8 mouse cellular contexts compared by ENCODE assay signal in the genomic region with DNA sequence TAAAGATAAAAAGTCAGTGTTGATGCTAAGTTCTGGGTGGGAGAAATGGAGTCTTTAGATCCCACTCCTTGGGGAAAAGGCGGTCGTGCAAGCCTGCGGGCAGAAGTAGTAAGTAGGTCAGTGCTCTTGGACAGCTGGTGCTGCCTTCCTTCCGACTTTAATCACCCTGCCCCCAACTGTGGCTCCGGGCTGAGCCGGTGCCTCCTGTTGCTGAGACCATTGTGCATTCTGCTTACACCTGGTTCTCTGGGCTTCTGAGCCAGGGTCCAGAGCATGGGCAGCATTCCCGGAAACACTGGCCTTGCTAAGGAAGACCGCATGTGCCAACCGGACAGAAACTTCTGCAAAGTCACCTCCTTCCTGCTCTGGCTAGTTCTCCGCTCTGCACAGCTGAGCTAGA. TPM values are rescaled to one million over a fixed set of nuclear protein-coding genes. Genes with fewer than 3 reads are reported as not detected.
DNase-seq lines count a peak whose midpoint lies in the region; ATAC-seq and TF ChIP-seq lines count a peak whose summit lies in the region.

No protein-coding gene starts in this region.

- H3K4me3 ChIP-seq in E14TG2a.4 (replicated peaks; ENCODE audit: low read length) = peak overlapping the region; percentile 99
- H3K4me3 ChIP-seq in forebrain, embryonic 13.5 days = peak overlapping the region; percentile 87; the same call in 1 of the 2 replicates
- 0 out of 2 replicates have a peak overlapping the region, but pooled peaks have one; percentile 77 for H3K4me3 ChIP-seq in hindbrain, embryonic 13.5 days
- H3K4me3 ChIP-seq in limb, embryonic 15.5 days = 0 out of 2 replicates have a peak overlapping the region, but pooled peaks have one; percentile 2
- H3K4me3 ChIP-seq in small intestine, adult 2 months (ENCODE audit: low read depth, low read length) = peak overlapping the region; percentile 16; the same call in 1 of the 2 replicates

- ATAC-seq in forebrain, embryonic 13.5 days = no peak
- no peak for ATAC-seq in hindbrain, embryonic 13.5 days (ENCODE audit: low FRiP score)
- ATAC-seq in limb, embryonic 15.5 days (ENCODE audit: insufficient number of reproducible peaks, low FRiP score, low TSS enrichment, low read depth) = no peak
- no peak for ATAC-seq in granulocyte monocyte progenitor cell, adult 5-6 weeks (replicated peaks; ENCODE audit: poor library complexity, severe bottlenecking)

- WGBS in forebrain, embryonic 13.5 days = 44% methylated on average over 10 of the region's 10 CpGs
- WGBS in hindbrain, embryonic 13.5 days = 56% methylated on average over 10 of the region's 10 CpGs
- 52% methylated on average over 10 of the region's 10 CpGs for WGBS in limb, embryonic 15.5 days
- WGBS in small intestine, adult 2 months = 67% methylated on average over 10 of the region's 10 CpGs

- peak overlapping the region; percentile 54 for H3K27ac ChIP-seq in forebrain, embryonic 13.5 days
- peak overlapping the region; percentile 6; the same call in 1 of the 2 replicates for H3K27ac ChIP-seq in hindbrain, embryonic 13.5 days
- peak overlapping the region; percentile 82 for H3K27ac ChIP-seq in limb, embryonic 15.5 days
- 0 out of 2 replicates have a peak overlapping the region, but pooled peaks have one; percentile 2 for H3K27ac ChIP-seq in small intestine, adult 2 months (ENCODE audit: insufficient read depth, low read depth, low read length)

- TF ChIP-seq CTCF in E14TG2a.4 (conservative IDR thresholded peaks at IDR 0.05; ENCODE audit: low read length) = no peak
- no peak for TF ChIP-seq CTCF in small intestine, adult 2 months (IDR thresholded peaks at IDR 0.05; ENCODE audit: extremely low read depth, insufficient read length, insufficient replicate concordance, low read depth, low read length)

- no peaks in the 10 kb centered on the region for H3K27me3 ChIP-seq in E14TG2a.4 (ENCODE audit: insufficient read depth, low read length)
- no peaks in the 10 kb centered on the region for H3K27me3 ChIP-seq in forebrain, embryonic 13.5 days
- no peaks in the 10 kb centered on the region for H3K27me3 ChIP-seq in hindbrain, embryonic 13.5 days
- no peaks in the 10 kb centered on the region for H3K27me3 ChIP-seq in limb, embryonic 15.5 days
- no peaks in the 10 kb centered on the region for H3K27me3 ChIP-seq in small intestine, adult 2 months (ENCODE audit: control insufficient read depth, insufficient read depth, low read length)

- DNase-seq in adrenal gland, postnatal 10 days = peak; percentile 62
- DNase-seq in c-Kit-positive CD71-positive TER-119-positive erythroid progenitor cells, embryonic 14.5 days (ENCODE audit: low spot score) = no peak

- peak overlapping the region; percentile 90 for H3K4me2 ChIP-seq in forebrain, embryonic 13.5 days
- peak overlapping the region; percentile 93 for H3K4me2 ChIP-seq in hindbrain, embryonic 13.5 days
- peak overlapping the region; percentile 14; the same call in 1 of the 2 replicates for H3K4me2 ChIP-seq in limb, embryonic 15.5 days

- peaks cover 84% of the 10 kb centered on the region for H3K36me3 ChIP-seq in E14TG2a.4 (ENCODE audit: insufficient read depth, low read length)
- peaks cover 57% of the 10 kb centered on the region for H3K36me3 ChIP-seq in forebrain, embryonic 13.5 days (ENCODE audit: poor library complexity, severe bottlenecking)
- H3K36me3 ChIP-seq in hindbrain, embryonic 13.5 days = peaks cover 24% of the 10 kb centered on the region
- peaks cover 45% of the 10 kb centered on the region for H3K36me3 ChIP-seq in limb, embryonic 15.5 days
- peaks cover 30% of the 10 kb centered on the region for H3K36me3 ChIP-seq in small intestine, adult 2 months (ENCODE audit: control insufficient read depth, insufficient read depth, low read length)

- H3K4me1 ChIP-seq in E14TG2a.4 (replicated peaks; ENCODE audit: low read depth, low read length) = peaks cover 53% of the 10 kb centered on the region
- peaks cover 80% of the 10 kb centered on the region for H3K4me1 ChIP-seq in forebrain, embryonic 13.5 days
- peaks cover 74% of the 10 kb centered on the region for H3K4me1 ChIP-seq in hindbrain, embryonic 13.5 days (replicated peaks)
- H3K4me1 ChIP-seq in limb, embryonic 15.5 days = peaks cover 45% of the 10 kb centered on the region
- peaks cover 38% of the 10 kb centered on the region for H3K4me1 ChIP-seq in small intestine, adult 2 months (ENCODE audit: control insufficient read depth, insufficient read depth, insufficient read length, low read length)

- H3K9me3 ChIP-seq in E14TG2a.4 (ENCODE audit: low read length) = no peaks in the 10 kb centered on the region
- H3K9me3 ChIP-seq in forebrain, embryonic 13.5 days (replicated peaks) = no peaks in the 10 kb centered on the region
- H3K9me3 ChIP-seq in hindbrain, embryonic 13.5 days = no peaks in the 10 kb centered on the region
- H3K9me3 ChIP-seq in limb, embryonic 15.5 days = no peaks in the 10 kb centered on the region

- TF ChIP-seq POLR2A in small intestine, adult 2 months (IDR thresholded peaks at IDR 0.05; ENCODE audit: low read depth, low read length) = no peak

- peak overlapping the region; percentile 51 for H3K9ac ChIP-seq in forebrain, embryonic 13.5 days
- H3K9ac ChIP-seq in hindbrain, embryonic 13.5 days = peak overlapping the region; percentile 63; the same call in 1 of the 2 replicates
- H3K9ac ChIP-seq in limb, embryonic 15.5 days = peak overlapping the region; percentile 26; the same call in 1 of the 2 replicates

RNA-seq across cellular contexts. Expression of a gene that starts 4.3 kb away (rescaled TPM):
- 100 to 1,000 TPM; 585 to 668 TPM for total RNA-seq in adrenal gland, postnatal 10 days (2021)
- 1,587 and 1,755 TPM in 2 replicates for polyA plus RNA-seq in forebrain, embryonic 13.5 days (2015; fragmentation: Nextera tagmentation; extraction: Ambion mirVana)
- polyA plus RNA-seq in hindbrain, embryonic 13.5 days (2015; fragmentation: Nextera tagmentation; extraction: Ambion mirVana) = 1,130 and 1,207 TPM in 2 replicates
- 1,195 and 1,260 TPM in 2 replicates for polyA plus RNA-seq in limb, embryonic 15.5 days (2015; fragmentation: Nextera tagmentation; extraction: Ambion mirVana)
- 513 and 1,082 TPM in 2 replicates for polyA plus RNA-seq in small intestine, adult 2 months (2012; rRNA removed)
- total RNA-seq in granulocyte monocyte progenitor cell, adult 5-6 weeks (2014; fragmentation: Nextera tagmentation) = 513 and 525 TPM in 2 replicates
- total RNA-seq in granulocyte monocyte progenitor cell, adult 5-6 weeks (2017) = 1,005 and 1,006 TPM in 2 replicates

RNA-seq across cellular contexts. Expression of a gene that starts 19.5 kb away (rescaled TPM):
- total RNA-seq in adrenal gland, postnatal 10 days (2021) = under 1 TPM; 0.42 to 0.45 TPM
- polyA plus RNA-seq in forebrain, embryonic 13.5 days (2015; fragmentation: Nextera tagmentation; extraction: Ambion mirVana) = 1.3 and 1.8 TPM in 2 replicates
- polyA plus RNA-seq in hindbrain, embryonic 13.5 days (2015; fragmentation: Nextera tagmentation; extraction: Ambion mirVana) = 2.2 and 2.6 TPM in 2 replicates
- polyA plus RNA-seq in limb, embryonic 15.5 days (2015; fragmentation: Nextera tagmentation; extraction: Ambion mirVana) = 4.4 and 5.0 TPM in 2 replicates
- 4.6 and 6.4 TPM in 2 replicates for polyA plus RNA-seq in small intestine, adult 2 months (2012; rRNA removed)
- total RNA-seq in granulocyte monocyte progenitor cell, adult 5-6 weeks (2014; fragmentation: Nextera tagmentation) = not detected in 2 replicates
- not detected in 2 replicates for total RNA-seq in granulocyte monocyte progenitor cell, adult 5-6 weeks (2017)

RNA-seq across cellular contexts. Expression of a gene that starts 43.3 kb away (rescaled TPM):
- 10 to 100 TPM; 26.2 to 35.7 TPM for total RNA-seq in adrenal gland, postnatal 10 days (2021)
- polyA plus RNA-seq in forebrain, embryonic 13.5 days (2015; fragmentation: Nextera tagmentation; extraction: Ambion mirVana) = 154 and 155 TPM in 2 replicates
- polyA plus RNA-seq in hindbrain, embryonic 13.5 days (2015; fragmentation: Nextera tagmentation; extraction: Ambion mirVana) = 185 and 191 TPM in 2 replicates
- 22.5 and 27.8 TPM in 2 replicates for polyA plus RNA-seq in limb, embryonic 15.5 days (2015; fragmentation: Nextera tagmentation; extraction: Ambion mirVana)
- 5.7 and 12.1 TPM in 2 replicates for polyA plus RNA-seq in small intestine, adult 2 months (2012; rRNA removed)
- 24.7 and 34.6 TPM in 2 replicates for total RNA-seq in granulocyte monocyte progenitor cell, adult 5-6 weeks (2014; fragmentation: Nextera tagmentation)
- 10.9 and 21.2 TPM in 2 replicates for total RNA-seq in granulocyte monocyte progenitor cell, adult 5-6 weeks (2017)

Comparison
In these comparisons a context has a peak if more than half of its experiments do, and no peak if none do; other contexts are left out.
1. H3K4me3 ChIP-seq: peak in every context shown above with its lines; median percentile 99 in E14TG2a.4; 87 in forebrain, embryonic 13.5 days; 77 in hindbrain, embryonic 13.5 days; 16 in small intestine, adult 2 months; 2 in limb, embryonic 15.5 days.
2. H3K27ac ChIP-seq: peak in every context shown above with its lines; median percentile 82 in limb, embryonic 15.5 days; 54 in forebrain, embryonic 13.5 days; 6 in hindbrain, embryonic 13.5 days; 2 in small intestine, adult 2 months.
3. H3K4me2 ChIP-seq: peak in every context shown above with its lines; median percentile 93 in hindbrain, embryonic 13.5 days; 90 in forebrain, embryonic 13.5 days; 14 in limb, embryonic 15.5 days.